Mouse (Mus musculus) frontal cortex, postnatal 10 days (tissue): ENCODE data around the gene Syt1.
A peak's percentile ranks its signal among the peaks of the same experiment; 100 is the strongest.

Experiments used
- DNase-seq, 2 experiments: peaks; one replicate each; pipeline ENCODE4 v3.0.0; 2022; ENCODE audit warnings: low spot score in 2 of 2, mixed read lengths in 1 of 2

The Syt1 gene

GRCm38 (mm10) chr10:108763722-108764121 is 247.1 kb downstream of the Syt1 start:
- no peak for DNase-seq

DNA sequence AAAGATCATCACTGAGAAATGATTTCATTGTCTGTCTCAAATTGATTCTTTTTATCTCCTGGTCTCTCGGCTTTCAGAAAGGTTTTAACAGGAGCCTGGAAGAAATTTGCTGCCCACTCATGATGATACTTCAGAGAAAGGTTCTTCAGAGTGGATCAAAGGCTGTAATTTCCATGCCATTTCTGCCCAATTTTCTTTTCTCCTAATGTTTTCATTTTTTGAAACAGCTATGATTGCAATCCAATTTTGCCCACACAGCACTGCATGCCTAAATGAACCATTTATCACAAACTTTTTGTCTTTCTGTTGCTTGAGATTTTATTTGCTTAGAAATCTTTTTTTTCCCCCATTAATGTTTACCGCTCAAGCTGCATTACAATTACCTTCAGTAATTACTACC is 257.5 kb downstream of the Syt1 start:
- DNase-seq = no peak

- DNase-seq = no peak
Measured at GRCm38 (mm10) chr10:108743759-108744158, 267.0 kb downstream of the Syt1 start.

DNA sequence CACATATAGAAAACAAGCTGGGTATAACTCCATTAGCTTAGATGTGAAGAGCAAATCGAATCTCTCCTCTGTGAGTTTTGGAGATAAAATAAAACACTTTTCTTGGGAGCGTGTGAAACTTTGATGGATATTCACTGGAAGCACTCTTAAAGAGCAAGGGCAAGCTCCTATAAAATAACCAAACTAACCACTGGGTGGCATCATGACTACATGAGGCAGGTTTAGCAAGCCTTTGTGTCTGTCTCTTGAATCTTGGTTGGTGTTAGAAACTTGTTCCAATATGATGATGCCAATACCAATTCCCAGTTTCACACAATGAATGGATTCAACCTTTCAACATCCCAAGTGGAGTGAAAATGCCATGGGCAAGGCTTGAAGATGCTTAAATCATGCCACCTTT is 276.8 kb downstream of the Syt1 start:
- DNase-seq = no peak

GRCm38 (mm10) chr10:108728961-108729360 is 281.8 kb downstream of the Syt1 start:
- no peak for DNase-seq

GRCm38 (mm10) chr10:108726391-108726790 is 284.4 kb downstream of the Syt1 start:
- no peak for DNase-seq

DNA sequence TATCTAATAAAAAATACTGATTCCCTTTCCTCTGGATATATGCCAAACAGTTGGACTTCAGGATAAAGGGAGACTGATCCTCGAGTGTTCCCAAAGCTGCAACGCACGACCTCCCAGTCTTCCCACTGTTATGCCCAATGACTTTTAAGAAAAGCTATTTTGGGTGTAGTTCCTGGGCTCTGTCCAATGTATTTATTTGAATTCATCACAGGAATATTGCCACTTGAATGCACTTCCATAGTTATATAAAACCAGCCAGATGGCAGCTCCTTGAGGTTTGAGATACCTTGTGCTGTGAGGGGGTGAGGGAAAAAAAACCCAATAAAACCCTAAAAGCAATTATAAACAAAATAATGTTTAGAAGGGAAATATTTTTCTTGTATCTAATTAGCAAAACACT is 285.9 kb downstream of the Syt1 start:
- no peak for DNase-seq

DNA sequence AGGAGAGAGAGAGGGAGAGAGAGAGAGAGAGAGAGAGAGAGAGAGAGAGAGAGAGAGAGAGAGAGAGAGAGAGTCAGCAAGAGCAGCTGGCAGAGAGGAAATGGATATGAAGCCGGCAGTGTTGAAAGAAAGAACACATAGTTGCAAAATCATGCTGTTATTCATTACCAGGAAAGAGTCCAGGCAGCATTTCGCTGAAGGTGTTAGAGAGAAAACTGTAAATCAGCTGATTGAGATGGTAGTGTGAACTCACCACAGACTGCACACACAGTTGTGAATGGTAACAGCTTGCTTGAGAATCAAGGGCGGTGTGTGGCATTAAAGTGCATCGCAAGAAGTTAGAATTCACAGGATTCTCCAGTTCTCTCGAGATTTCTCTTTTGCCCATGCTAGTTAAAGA is 300.3 kb downstream of the Syt1 start:
- peak in 1 of 2 experiments; percentile 23 for DNase-seq

- DNase-seq = no peak
Measured at GRCm38 (mm10) chr10:108705658-108706057, 305.1 kb downstream of the Syt1 start.

- no peak for DNase-seq
Measured at GRCm38 (mm10) chr10:108701361-108702128, 309.2 kb downstream of the Syt1 start.

DNA sequence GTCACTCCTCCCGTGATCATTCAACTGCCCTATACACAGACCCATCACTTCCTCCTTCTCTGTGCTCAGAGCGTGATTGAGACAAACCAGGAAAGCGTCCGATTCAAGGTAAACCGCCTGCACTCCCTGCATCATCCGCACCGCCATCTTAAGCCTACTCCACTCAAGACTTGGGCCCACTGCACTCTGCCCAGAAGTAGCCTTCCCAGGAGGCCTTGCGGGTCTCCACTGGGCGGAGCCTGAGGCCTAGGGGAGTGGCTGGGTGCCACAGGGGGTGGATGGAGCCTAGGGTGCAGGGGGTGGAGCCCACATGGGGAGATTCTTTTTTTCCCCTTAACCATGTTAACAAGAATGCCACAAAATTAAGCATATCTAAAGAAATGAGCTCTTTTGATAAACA is 310.8 kb downstream of the Syt1 start, which contains the start of gene Gm5136:
Gene Gm5136, minus strand, starts transcription at position 215 of the 400 bp plus-strand sequence.
- no peak for DNase-seq

DNA sequence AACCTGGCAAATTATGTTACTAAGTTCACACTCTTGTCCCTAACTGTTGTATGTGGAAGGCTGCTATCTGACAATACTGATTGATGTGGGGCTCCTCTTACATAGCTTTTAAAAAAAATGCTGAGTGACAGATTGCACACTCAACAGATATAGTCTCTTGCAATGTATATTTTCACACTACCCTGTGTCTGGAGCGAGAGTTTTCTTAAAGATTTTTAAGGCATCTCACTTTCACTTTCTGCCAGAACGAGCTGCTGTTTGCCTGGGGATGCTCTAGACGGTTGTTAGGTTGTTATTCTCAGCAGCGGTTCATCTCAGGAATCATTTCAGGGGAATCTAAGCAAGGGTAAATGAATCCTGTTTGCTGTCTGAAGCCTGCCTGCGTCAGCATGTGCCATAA is 313.7 kb downstream of the Syt1 start:
- DNase-seq = no peak

GRCm38 (mm10) chr10:108690954-108691353 is 319.8 kb downstream of the Syt1 start:
- DNase-seq = no peak

DNA sequence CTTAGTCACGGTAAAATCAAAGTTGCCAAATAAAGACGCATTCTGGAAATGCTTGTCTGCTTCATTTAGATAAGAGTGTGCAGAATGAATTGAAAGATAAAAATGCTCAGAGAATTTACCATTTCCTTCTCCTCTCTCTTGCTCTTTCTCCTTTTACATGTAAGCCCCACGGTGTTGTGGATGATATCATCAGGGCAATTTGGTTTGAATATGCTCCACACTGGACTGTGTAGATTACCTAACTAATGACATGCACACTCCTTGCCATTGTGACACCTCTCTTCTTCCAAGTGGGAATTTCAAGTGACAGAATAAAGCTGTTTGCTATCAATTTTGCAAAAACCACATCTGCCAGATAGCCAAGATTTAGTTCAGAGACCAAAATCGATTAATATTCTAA is 324.1 kb downstream of the Syt1 start:
- DNase-seq = no peak

- DNase-seq = peak in 1 of 2 experiments; percentile 25
Measured at GRCm38 (mm10) chr10:108679675-108680390, 330.9 kb downstream of the Syt1 start.

DNA sequence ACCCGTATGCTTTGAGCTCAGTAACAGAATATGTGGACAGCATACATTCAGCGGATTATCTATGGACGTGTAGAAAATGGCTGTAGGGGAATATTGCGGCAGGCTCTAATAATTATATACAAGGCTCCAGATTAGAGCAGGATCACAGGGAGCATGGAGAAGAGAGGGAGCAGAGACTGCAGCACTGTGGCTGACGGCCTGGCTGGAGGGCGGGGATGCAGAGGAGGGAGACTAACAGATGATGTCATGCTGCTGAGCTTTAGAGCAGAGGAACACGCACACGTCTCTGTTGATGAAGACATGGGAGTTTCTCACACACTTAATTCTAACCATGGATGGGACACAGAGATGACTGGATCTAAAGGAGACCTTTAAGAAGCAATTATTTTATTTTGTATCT is 333.7 kb downstream of the Syt1 start:
- DNase-seq = no peak

- DNase-seq = no peak
Measured at GRCm38 (mm10) chr10:108668944-108669343, 341.8 kb downstream of the Syt1 start.

GRCm38 (mm10) chr10:108660295-108660694 is 350.5 kb downstream of the Syt1 start:
- no peak for DNase-seq

GRCm38 (mm10) chr10:108658300-108658699 is 352.5 kb downstream of the Syt1 start:
- no peak for DNase-seq

GRCm38 (mm10) chr10:108657669-108658068 is 353.1 kb downstream of the Syt1 start:
- DNase-seq = no peak

GRCm38 (mm10) chr10:108656898-108657297 is 353.9 kb downstream of the Syt1 start:
- DNase-seq = no peak

- DNase-seq = no peak
Measured at GRCm38 (mm10) chr10:108655074-108655473, 355.7 kb downstream of the Syt1 start.

DNA sequence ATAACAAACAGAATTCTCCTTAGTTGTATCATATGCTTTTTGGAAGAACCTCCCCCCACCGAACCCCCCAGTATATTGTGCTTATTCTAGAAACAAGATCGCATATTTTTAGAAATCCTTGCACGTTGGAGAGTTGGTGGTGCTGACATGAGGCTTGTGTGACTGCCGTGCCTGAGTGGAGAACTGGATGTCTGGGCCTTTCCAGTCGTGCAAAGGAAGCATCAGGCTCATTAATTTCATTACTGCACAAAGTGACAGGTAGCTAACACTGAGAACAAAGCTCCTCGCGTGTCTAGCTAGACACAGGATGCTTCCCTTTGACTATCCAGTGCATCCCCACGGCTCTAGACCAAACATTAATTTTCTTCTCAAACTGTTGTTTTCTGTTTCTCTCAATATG is 358.0 kb downstream of the Syt1 start:
- no peak for DNase-seq
